Mouse (Mus musculus): Measurements from ENCODE around the gene Atp8b2.

DNA sequence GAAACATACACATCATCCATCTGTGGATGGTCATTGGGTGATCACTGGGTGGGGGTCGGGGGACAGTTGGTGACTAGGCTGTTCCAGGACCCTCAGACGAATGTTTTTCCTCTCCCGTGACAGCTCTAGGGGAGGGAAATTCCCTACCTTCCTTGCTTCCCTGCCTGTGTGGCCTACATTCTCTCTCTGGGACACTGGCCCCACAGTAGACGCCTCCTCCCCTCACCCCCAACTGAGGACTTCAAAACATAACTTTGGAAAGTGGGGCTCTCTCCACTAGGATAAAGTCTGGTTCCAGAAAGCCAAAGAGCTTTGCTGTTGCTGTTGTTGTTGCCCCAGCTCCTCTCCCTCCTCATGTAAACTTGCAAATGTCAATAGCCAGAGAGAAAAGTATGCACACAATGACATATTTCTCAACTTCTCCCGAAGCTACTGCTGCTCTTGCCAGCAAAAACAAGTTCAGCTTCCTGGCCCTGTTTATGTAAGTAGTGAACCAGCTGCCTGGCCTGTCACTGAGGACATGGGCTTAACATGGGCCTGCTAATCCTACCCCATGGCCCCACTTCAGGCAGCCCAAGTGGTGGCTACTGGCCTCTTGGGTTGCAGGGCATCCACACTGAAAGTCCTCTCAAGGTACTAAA is 64.3 kb downstream of the Atp8b2 start:
- TF ChIP-seq CTCF (IDR thresholded peaks at IDR 0.05; ENCODE audit: low read depth, low read length) (no peak), POLR2A (IDR thresholded peaks at IDR 0.05; ENCODE audit: borderline replicate concordance, low read depth, low read length) (no peak)

All from bone marrow macrophage, adult 2 months (primary cell).